Mouse (Mus musculus) lung, postnatal 25 days (tissue): ENCODE measurements around the gene Gsg1l.

Experiments
- DNase-seq: peaks from one replicate; pipeline ENCODE4 v3.0.0; 2022; ENCODE audit warnings: low spot score

The Gsg1l gene

GRCm38 (mm10) chr7:125864026-125864425 is 218.2 kb downstream of the Gsg1l start:
- peak; percentile 17 for DNase-seq

GRCm38 (mm10) chr7:125860421-125860820 is 221.8 kb downstream of the Gsg1l start:
- no peak for DNase-seq

- no peak for DNase-seq
Measured at GRCm38 (mm10) chr7:125859564-125859963, 222.6 kb downstream of the Gsg1l start.

- DNase-seq = no peak
Measured at GRCm38 (mm10) chr7:125847528-125847866, 234.7 kb downstream of the Gsg1l start.

- peak; percentile 16 for DNase-seq
Measured at GRCm38 (mm10) chr7:125846866-125847527, 235.2 kb downstream of the Gsg1l start.

GRCm38 (mm10) chr7:125845611-125846010 is 236.6 kb downstream of the Gsg1l start:
- no peak for DNase-seq

GRCm38 (mm10) chr7:125838078-125838742 is 244.0 kb downstream of the Gsg1l start:
- DNase-seq = no peak

GRCm38 (mm10) chr7:125833471-125833870 is 248.7 kb downstream of the Gsg1l start:
- DNase-seq = no peak

- DNase-seq = no peak
Measured at GRCm38 (mm10) chr7:125832767-125833166, 249.4 kb downstream of the Gsg1l start.

GRCm38 (mm10) chr7:125829121-125829666 is 253.0 kb downstream of the Gsg1l start:
- no peak for DNase-seq

GRCm38 (mm10) chr7:125828561-125828960 is 253.7 kb downstream of the Gsg1l start:
- DNase-seq = no peak
